Mouse (Mus musculus) liver, postnatal 0 days (tissue): ENCODE measurements around the gene Gm20388.

Experiments
- CTCF ChIP-seq: sonication (generic); IDR thresholded peaks from 2 replicates; pipeline ENCODE4 v1.5.1; 2016; ENCODE audit warnings: antibody characterized with exemption, low read depth
- EP300 ChIP-seq: IDR thresholded peaks from 2 replicates; pipeline ENCODE4 v1.6.1; 2016; ENCODE audit warnings: antibody characterized with exemption, low read depth, mild to moderate bottlenecking

- TF ChIP-seq CTCF (no peak), EP300 (no peak)
Observed at GRCm38 (mm10) chr8:123387801-123388200, 3477.2 kb downstream of the Gm20388 start.
